Mouse (Mus musculus) MEL (cell line): Measurements from ENCODE around the gene Chmp1a.

Experiments
- CHD1 ChIP-seq: IDR thresholded peaks from 2 replicates; pipeline ENCODE4 v1.6.1; 2012; ENCODE audit warnings: low read depth, mild to moderate bottlenecking, inconsistent platforms, low read length, improper control_type of control experiment
- CTCF ChIP-seq, 3 experiments: IDR thresholded peaks in 2 of 3; conservative IDR thresholded peaks in 1 of 3; 2 replicates each; pipeline ENCODE4 v1.5.1; 2011 to 2012; ENCODE audit warnings: low read length in 3 of 3, low read depth in 2 of 3, mild to moderate bottlenecking in 2 of 3, improper control_type of control experiment in 1 of 3, inconsistent platforms in 1 of 3, mixed read lengths in 1 of 3, moderate library complexity in 1 of 3; ENCODE audit not compliant: control insufficient read depth in 1 of 3, insufficient read depth in 1 of 3, poor library complexity in 1 of 3, severe bottlenecking in 1 of 3
- EP300 ChIP-seq, 2 experiments: IDR thresholded peaks; 2 replicates each; pipeline ENCODE4 v1.6.1; 2011; ENCODE audit warnings: improper control_type of control experiment in 2 of 2, low read length in 2 of 2, low read depth in 1 of 2, mild to moderate bottlenecking in 1 of 2
- ETS1 ChIP-seq: IDR thresholded peaks from 2 replicates; pipeline ENCODE4 v1.6.1; 2012; ENCODE audit warnings: low read depth, mild to moderate bottlenecking, inconsistent platforms, low read length, improper control_type of control experiment, moderate library complexity
- POLR2A ChIP-seq, 2 experiments: IDR thresholded peaks; 2 replicates each; pipeline ENCODE4 v1.6.1; 2011 to 2012; ENCODE audit warnings: low read length in 2 of 2, mild to moderate bottlenecking in 2 of 2, control low read depth in 1 of 2, improper control_type of control experiment in 1 of 2, low read depth in 1 of 2, moderate library complexity in 1 of 2; ENCODE audit not compliant: control insufficient read depth in 1 of 2, insufficient read depth in 1 of 2, poor library complexity in 1 of 2
- RCOR1 ChIP-seq: IDR thresholded peaks from 2 replicates; pipeline ENCODE4 v1.6.1; 2012; ENCODE audit warnings: low read depth, mild to moderate bottlenecking, inconsistent platforms, low read length, improper control_type of control experiment
- SIN3A ChIP-seq: IDR thresholded peaks from 2 replicates; pipeline ENCODE4 v1.6.1; 2012; ENCODE audit warnings: low read length, improper control_type of control experiment, inconsistent platforms
- TCF12 ChIP-seq: IDR thresholded peaks from 2 replicates; pipeline ENCODE4 v1.6.1; 2014; ENCODE audit warnings: low read depth, mild to moderate bottlenecking, inconsistent platforms, low read length, improper control_type of control experiment, moderate library complexity
- ZMIZ1 ChIP-seq: IDR thresholded peaks from 2 replicates; pipeline ENCODE4 v1.6.1; 2012; ENCODE audit warnings: low read depth, mild to moderate bottlenecking, inconsistent platforms, low read length, improper control_type of control experiment, moderate library complexity

GRCm38 (mm10) chr8:123202288-123202687 is 10.3 kb downstream of the Chmp1a start:
- TF ChIP-seq TCF12 (no peak), CHD1 (no peak), EP300 (IDR thresholded peaks at IDR 0.05; ENCODE audit: low read depth in 1 of 2, low read length in 2 of 2) (no peak), CTCF (IDR thresholded peaks at IDR 0.05 in 2 of 3, conservative IDR thresholded peaks at IDR 0.05 in 1 of 3; ENCODE audit: control insufficient read depth in 1 of 3, insufficient read depth in 1 of 3, low read depth in 2 of 3, low read length in 3 of 3, poor library complexity in 1 of 3, severe bottlenecking in 1 of 3) (peak; percentile 78 to 99 (median 92)), POLR2A (IDR thresholded peaks at IDR 0.05; ENCODE audit: control insufficient read depth in 1 of 2, insufficient read depth in 1 of 2, low read depth in 1 of 2, low read length in 2 of 2, poor library complexity in 1 of 2) (no peak), ZMIZ1 (no peak), RCOR1 (no peak), ETS1 (no peak), SIN3A (no peak)
